Mouse (Mus musculus): ENCODE measurements around the gene Insrr.
A peak's percentile ranks its signal among the peaks of the same experiment; 100 is the strongest.

The Insrr gene

DNA sequence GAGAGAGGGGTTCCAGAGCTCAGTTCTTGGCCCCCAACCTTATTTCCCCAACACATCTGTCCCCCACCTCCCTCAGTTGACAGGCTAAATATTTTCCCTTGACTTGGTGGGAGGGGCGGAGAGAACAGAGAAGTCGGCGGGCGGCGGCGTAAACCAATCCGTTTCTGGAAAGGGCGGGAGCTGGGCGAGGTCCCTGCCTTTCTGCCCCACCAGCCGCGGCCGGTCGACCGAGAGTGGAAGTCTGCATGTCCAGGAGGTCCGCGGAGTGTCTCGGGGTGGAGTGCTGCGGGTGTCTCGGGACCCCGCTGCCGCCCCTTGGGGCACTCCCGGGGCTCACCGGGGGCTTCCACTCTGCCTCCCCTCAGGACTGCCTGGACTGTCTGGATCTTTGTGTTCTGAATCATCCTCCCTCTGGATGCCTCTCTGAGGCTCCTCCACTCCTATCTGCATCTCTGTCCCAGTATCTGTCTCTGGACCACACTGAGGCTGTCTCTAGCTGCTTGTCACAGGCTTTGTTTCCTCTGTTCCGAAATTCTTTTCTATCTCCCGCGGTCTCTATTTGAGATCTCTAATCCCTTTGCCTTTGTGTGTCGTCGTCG lies at the start of gene Insrr:
Gene Insrr, plus strand, starts transcription at position 216 of the 599 bp plus-strand sequence.
- DNase-seq (ENCODE audit: low read depth, low spot score) = no peak

DNA sequence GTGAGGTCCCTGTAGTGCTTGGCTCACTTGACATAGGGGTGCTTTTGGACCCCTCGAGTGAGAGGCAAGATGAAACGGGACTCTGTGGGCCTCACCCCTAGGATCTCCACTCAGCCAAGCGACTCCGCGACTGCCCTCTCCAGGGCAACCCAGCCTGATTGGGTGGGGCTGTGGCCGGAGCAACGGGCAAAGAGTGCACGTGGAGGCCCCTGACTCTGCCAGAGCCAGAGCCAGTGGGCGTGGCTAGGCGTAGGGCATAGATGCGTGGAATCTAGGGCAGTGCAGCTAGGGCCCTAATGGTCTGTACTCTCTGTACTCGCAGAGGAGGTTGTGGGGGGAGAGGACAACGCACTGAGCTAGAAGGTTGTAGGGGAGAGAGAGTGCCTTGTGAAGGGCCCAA lies 48.3 kb upstream of the Insrr start, which contains the start of gene Lrrc71:
Gene Lrrc71, minus strand, starts transcription at position 195 of the 400 bp plus-strand sequence.
- DNase-seq (ENCODE audit: low read depth, low spot score) = peak; percentile 27

DNA sequence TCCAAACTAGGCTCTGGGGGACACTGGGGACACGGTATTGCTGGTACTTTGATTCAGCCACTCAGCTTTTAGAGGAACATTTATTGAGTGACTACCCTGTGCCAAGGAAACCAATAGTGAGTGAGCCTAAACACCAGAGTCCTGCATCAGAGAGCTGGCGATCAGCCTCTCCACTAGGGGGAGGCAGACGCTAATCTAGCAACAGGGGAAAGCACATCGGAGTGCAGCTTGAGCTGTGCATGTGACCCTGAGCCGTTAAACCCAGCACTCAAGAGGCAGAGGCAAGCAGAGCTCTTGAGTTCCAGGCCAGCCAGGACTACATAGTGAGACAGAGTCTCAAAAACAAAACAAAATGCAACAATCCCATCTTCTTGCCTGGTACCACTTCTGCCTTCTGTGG lies 47.7 kb upstream of the Insrr start:
- DNase-seq (ENCODE audit: low read depth, low spot score) = peak; percentile 16

DNA sequence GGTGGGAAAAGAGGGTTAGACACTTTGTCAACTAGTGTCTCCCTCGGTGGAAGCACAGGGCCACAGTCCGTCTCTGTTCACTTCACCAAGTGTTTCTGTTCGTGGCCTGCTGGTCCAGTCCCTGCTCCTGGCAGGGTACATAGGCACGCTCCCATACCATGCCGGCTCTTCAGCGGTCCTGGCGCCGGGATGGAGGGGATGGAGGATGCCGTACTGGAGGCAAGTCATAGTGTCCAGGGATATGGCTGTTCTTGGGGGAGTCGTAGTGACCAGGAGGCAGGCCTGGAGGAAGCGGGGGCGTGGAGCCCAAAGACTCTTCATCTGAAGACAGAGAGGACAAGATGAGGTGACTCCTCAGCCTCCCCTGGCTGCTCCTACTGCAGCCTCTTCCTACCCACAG lies 46.8 kb upstream of the Insrr start:
- no peak for DNase-seq (ENCODE audit: low read depth, low spot score)

DNA sequence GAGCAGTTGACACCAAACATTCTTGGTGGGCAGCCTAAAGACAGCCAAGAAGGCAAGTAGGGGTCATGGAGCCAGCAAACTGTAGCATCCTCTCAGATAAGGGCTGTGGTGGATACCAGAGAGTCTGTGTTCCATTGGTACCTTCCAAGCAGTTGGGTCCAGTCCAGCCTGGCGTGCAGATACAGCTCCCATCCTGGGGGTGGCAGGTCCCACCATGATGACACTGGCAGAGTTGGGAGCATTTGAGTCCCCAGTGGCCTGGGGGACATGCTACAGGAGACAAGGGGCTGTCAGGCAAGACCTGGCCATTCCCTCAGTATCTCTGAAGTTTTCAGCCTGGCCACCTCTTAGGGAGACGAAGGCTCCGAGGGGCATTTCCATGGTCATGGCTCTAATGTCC lies 44.2 kb upstream of the Insrr start:
- DNase-seq (ENCODE audit: low read depth, low spot score) = no peak

DNA sequence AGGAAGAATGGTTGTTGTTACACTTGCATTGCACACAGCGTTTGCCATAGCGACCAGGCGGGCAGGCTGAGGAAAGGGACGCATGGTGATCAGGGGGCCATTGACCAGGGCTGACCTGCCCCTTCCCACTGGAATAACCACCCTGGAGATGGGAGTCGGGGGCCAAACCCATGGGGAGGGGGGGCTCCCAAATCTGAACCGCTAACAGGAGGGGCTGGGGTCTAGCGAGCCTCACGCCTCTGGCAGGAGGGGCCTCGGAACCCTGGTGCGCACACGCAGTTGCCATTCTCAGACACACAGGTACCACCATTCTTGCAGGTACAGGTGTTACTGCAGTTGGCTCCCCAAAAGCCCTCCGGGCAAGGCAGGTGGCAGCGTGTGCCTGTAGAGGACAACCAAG lies 42.9 kb upstream of the Insrr start:
- no peak for DNase-seq (ENCODE audit: low read depth, low spot score)

DNA sequence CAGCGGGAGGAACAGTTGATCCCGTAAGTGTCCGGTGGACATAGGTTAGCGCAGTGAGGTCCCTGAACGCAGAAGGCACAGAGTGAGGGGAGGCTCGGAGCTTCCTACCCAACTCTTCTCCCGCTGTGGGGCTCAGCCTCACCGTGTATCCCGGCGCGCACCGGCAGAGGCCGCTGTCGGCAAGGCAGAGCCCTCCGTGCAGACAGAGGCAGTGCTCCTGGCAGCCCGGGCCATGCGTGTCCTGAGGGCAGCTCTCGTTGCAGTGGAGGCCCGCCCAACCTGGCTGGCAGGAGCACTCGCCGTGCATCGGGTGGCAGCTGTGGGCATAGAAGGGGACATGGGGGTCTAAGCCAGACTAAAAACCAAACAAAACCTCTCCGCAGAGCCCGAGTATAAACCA lies 40.8 kb upstream of the Insrr start:
- peak; percentile 65 for DNase-seq (ENCODE audit: low read depth, low spot score)

DNA sequence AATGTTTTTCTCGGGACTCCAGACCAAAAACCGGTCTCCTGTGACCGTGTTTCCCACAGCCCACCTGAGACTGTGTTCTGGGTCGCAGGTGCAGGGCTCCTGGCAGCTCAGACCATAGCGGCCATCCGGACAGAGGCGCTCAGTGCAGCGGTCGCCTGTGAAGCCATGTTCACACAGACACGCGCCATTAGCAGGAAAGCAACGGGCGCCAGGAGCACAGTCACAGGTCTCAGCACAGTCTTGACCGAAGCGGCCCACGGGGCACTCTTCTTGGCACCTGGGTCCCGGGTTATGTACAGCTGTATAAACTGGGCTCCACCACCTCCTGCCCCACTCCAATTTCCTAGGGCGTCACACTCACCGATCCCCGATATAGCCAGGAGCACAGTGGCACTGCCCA lies 40.3 kb upstream of the Insrr start:
- DNase-seq (ENCODE audit: low read depth, low spot score) = no peak

DNA sequence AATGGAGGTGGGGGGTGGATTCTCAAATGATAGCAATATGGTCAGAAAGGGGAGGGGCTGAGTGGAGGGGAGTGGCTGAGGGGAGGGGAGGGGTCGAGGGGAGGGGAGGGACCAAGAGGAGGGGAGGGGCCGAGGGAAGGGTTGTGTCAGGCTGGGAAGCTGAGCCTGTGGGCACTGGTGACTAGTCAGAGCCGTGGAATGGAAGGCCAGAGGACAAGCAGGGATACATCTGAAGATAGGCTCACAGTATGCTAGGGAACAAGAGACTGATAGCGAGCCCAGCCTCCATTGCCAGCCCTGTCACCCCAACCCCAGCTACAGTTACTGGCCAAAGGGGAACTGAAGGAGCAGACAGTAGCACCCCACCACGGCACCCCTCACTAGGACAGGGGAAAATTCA lies 38.1 kb upstream of the Insrr start:
- no peak for DNase-seq (ENCODE audit: low read depth, low spot score)

DNA sequence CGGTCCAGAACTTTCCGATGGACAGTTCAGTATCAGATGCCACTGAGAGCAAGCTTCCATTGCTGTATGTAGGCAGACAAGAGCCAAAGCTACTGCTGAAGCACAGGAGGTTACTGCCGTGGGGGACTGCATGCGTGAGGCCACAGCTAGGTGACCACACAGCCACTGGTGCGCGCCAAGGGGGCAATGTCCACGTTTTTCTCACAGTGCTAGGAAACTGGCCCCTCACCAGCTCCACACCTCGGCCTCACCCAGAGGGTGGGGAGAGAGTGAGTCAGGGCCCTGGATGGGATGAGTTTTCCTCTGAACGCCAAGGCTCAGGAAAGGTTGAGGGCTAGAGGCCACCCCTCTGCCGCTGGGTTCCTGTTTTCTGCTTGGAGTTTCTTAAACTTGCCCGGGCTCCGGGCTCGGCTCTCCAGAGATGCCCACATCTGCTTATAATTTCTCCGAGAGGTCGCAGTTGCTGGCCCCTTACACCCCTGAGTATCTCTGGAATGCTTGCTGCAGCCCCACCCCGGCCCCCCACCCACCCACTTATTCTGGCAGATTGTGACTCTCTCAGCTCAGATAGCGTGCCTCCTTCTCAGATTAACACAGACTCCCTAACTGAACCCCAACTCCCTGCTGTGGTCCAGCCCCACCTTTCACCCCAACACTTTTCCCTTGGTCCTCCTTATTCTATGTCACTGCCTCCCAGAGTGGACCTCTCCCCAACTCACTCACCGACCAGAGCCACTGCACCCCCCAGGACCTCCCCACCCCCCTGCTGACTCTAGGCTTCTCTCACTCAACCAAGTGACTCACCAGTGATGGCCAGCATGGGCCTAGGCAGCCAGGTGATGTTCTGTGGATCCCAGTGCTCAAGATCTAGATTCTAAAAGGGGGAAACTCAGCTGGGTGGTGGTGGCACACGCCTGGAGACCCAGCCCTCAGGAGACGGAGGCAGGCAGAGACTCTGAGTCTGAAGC lies 35.1 kb upstream of the Insrr start:
- DNase-seq (ENCODE audit: low read depth, low spot score) = no peak

DNA sequence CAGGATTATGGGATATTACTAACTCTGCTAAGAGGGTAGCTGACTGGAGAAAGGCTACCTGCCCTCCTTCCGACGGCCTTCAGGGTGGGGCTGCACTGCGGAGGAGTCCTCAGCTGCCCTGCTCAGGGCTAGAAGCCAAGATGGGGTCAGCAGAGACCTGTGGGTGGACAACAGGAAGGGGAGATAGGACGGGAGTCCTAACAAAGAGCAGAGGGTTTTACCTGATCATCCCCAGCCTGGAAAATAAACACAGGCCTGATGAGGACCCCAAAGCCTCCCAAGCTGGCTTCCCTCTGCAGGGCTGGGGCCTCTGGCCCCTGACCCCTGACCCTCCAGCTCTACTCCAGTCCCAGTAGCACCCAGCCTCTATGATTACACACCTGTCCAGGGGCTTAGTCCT lies 33.5 kb upstream of the Insrr start:
- no peak for DNase-seq (ENCODE audit: low read depth, low spot score)

DNA sequence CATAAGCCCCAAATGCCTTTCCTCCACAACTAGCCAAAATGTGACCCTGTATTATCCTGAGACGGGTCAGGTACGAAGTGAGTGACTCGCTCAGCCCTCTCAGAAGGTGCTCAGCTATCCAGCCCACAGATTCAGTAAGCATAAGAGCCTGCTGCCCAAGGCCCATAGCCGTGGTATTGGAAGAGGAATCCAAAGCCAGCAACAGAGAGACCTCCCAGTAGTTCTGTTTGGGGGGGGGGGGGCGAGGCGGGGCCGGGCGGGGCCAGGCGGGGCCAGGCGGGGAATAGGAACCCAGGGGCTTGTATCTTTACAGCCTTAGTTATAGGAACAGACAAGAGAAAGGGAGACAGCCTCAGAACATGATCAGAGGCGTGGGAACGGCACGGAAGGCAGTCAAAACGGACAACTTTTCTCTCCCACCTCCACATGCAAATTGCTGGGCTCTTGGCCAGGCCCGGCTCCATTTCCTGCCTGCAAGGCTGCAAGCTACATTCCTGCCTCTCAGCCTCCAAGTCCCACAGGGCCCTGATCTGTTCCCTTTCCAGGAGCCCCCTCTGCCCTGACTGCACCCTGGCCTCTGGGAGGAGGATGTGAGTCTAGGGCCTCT lies 33.0 kb upstream of the Insrr start:
- no peak for DNase-seq (ENCODE audit: low read depth, low spot score)

DNA sequence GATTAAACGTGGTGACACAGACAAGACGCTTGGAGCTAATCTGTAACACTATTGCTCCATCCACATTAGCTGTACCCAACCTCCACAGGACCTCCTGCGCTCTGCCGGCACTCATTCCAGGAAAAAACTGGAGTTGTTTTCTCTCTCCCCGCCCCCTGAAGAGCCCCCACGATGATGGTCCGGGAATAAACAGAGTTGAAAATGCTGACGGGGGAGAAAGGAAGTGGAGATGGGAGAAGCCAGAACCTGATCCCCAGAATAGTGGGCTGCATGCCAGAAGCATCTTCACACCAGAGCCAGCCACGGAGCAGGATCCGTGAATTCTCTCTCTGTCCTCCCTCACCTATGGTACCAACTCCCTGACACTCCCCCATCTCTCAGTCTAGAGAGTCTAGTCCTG lies 32.2 kb upstream of the Insrr start:
- no peak for DNase-seq (ENCODE audit: low read depth, low spot score)

DNA sequence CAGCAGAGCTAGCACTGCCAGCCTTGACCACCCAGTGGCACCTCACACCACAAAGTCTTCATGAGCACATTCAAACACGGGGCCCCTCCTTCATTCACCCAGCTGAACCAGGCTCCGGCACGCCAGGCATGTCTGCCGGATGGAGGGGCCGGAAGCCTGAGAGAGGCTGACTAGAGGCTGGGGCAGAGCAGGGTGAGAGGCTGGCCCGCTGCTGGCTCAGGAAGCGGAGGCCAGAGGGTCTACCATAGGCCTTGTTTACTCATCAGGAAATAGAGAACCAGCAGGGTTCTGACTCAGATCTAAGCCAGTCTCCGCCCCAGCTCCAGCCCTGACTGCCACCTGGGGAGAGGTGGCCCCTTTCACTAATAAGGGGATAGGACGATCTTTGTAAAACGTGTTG lies 31.7 kb upstream of the Insrr start:
- DNase-seq (ENCODE audit: low read depth, low spot score) = no peak

DNA sequence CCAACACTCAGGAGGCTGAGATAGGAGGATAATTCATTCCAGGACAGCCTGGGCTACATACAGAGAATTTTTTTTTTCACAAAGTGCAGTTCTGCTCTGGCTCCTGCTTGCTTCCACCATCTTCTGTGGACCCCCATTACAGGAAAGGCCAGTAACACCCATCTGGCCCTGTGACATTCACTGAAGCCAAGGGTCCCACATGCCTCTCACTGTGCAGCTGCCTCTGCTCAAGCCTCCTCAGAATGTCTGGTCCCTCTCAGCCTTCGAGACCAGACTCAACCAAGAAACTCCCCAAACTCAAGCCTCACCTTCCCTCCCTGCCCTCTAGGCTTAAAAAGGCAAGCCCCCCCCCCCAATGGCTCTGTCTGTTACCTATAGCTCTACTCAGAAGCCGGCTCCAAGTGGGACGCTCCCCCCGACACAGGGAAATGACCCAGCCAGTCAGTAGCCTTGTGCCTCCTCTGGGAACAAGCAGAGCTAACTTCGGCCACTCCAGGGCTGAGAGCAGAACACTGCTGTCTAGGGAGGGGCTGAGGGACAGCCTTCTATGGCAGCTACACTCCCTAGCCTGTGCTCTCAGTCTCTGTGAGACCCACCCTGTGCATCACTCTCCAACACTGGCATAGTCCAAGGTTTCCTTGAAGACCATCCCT lies 31.0 kb upstream of the Insrr start:
- DNase-seq (ENCODE audit: low read depth, low spot score) = no peak

DNA sequence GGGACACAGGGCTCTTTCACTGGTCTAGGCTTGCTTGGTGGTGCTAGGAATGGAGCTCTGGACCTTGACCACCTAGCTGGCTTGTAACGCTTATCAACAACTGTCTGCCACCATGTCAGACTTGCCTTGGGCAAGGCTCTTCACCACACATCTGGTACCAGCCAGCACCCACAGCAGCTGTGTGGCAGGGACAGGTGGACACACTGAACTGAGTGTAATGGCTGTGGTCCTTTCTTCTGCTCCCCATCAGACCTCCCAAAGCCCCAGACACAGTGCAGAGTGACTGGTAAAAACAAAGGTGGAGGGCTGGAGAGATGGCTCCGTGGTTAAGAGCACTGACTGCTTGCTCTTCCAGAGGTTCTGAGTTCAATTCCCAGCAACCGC lies 30.5 kb upstream of the Insrr start:
- no peak for DNase-seq (ENCODE audit: low read depth, low spot score)

DNA sequence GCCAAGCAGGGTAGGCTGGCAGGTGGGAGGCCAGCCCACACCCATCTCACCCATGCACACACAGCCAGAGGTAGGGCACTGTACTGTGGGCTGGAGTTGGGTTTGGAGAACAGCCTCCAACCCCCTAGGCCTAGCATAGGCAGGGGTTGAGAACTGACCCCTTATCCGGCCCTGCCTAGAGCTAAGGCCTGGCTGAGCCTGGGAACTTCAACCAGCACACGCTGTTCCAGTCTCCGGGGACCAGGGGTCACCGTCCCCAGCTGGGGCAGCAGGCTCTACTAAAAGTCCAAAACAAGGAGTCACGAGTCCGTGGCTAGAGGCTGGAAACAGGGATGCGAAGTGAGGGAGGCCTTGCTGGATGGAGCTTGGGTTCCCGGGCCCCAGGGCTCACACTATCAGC lies 29.0 kb upstream of the Insrr start:
- no peak for DNase-seq (ENCODE audit: low read depth, low spot score)

DNA sequence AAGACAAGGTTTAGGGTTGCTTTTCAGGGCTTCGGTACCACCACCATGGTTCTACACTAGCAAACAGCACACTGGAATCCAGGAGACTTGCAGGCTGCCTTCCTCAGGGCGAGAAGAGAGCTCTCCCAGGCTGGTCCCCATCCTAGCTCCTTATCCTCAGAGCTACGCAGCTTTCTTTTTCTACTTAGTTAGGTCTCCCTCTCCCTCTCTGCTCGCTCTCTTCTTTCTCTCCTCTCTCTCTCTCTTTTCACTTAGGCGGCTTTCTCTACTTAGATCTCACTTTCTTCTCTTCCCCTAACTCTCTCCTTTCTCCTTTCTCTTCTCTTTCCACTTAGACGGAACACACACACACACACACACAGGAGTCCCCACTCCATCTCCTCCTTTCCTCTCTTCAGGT lies 28.3 kb upstream of the Insrr start:
- no peak for DNase-seq (ENCODE audit: low read depth, low spot score)

DNA sequence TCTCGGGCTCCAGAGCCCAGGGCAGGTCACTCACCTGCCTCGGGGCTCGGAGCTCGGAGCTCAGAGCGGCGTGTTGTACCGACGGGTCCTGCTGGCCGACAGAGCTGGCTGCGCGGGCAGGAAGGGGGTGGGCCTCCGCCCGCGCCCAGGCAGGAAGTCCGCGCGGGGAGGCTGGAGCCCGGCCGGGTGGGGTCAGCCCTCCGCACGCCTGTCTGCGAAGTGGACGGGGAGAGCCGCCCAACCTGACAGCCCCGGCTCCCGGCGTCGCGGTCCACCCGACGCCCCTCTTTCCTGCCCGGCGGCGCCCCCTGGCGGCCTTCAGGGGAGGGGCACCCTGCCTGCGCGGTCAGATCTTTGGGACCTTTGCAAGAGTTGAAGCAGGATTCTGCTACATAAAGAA lies 27.9 kb upstream of the Insrr start:
- peak; percentile 60 for DNase-seq (ENCODE audit: low read depth, low spot score)

DNA sequence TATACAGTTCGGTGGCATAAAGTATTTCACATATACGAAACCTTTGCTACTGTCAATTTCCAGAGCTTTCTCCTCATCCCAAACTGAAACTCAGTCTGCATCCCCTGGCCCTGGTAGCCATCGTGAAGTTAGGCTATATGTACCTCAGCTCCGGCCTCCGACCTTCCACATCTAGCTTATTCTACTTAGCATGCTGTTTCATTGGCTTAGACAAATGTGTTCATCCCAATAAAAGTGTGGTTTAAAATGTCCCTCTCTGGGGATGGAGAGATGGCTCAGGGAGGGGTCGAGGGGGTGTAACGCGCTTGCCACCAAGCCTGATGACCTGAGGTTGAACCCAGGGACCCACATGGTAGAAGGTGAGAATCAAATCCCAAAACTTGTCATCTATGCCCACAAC lies 27.2 kb upstream of the Insrr start:
- DNase-seq (ENCODE audit: low read depth, low spot score) = no peak

DNA sequence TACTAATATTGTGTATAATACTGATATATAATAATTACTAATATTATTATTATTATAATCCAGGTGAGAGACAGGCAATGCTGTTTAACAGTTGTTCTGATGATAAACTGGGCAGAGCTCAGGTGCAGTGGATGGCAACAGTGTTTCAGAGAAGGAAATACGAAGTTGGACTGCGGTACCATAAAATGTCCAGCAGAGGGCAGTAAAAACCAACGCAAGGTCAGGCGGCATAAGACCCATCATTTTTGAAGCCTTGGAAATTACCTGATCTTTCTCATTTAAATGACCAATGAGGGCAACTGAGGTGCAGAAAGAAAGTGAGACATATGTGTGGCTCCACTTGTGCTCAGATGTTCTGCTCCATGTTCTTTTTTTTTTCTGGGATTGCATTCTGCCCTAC lies 26.5 kb upstream of the Insrr start:
- peak; percentile 56 for DNase-seq (ENCODE audit: low read depth, low spot score)

DNA sequence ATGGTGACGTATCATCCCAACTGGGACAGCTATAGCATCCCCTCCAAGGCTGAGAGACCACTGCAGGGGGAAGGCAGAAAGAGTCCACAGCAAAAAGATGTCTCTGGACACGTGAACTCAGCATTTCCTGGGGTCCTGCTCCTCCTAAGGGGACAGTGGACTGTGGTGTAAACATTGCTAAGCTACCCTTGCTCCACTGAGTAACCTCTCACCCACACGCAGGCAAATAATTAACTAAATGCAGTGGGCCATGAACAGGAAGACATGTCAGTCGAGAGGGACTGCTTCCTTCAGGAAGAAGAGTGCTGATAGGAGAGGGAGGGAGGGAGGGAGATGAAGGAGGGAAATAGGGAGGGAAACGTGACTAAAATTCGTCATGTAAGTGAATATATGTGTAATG lies 25.7 kb upstream of the Insrr start:
- no peak for DNase-seq (ENCODE audit: low read depth, low spot score)

Measured in retina, postnatal 7 days (tissue).